Comparison of ENCODE assay signal across 11 mouse cellular contexts in the genomic region with DNA sequence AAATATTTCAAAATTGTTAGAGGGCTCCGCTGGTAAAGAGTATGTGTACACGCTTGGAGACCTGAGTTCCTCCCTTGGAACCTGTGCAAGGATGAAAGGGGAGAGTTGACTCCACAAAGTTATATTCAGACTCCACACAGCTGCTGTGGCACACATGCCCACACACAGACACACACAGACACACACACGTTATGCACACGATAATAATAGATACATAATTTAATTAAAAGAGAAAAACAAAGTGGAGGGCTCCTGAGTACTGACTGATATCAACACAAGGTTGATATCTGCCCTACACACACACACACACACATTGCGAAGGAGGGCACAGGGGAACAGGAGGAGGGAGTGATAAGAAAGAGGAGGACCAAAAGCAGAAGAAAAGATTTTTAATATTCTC. TPM values are rescaled to one million over a fixed set of nuclear protein-coding genes. Genes with fewer than 3 reads are reported as not detected.
DNase-seq lines count a peak whose midpoint lies in the region; ATAC-seq and TF ChIP-seq lines count a peak whose summit lies in the region.
"Had no signal": no experiment of that assay in that cellular context is flagged by ENCODE, and none has a peak within 500 bp of the region (broad histone marks: within the 10 kb centered on the region; RNA-seq: fewer than 3 reads in every experiment).

No protein-coding gene starts in this region.

- DNase-seq in heart, embryonic 10.5 days (ENCODE audit: low spot score), result no peak
- DNase-seq in heart, adult 8-10 months (ENCODE audit: low spot score), result no peak
- peak; percentile 36 for DNase-seq in 416B (ENCODE audit: low read depth)
- no peak for DNase-seq in liver, adult 2 months (ENCODE audit: extremely low read depth, low read depth, low spot score)
- no peak for DNase-seq in gastrocnemius, adult 18-20 months (ENCODE audit: low spot score)
- DNase-seq: right cerebral cortex, adult 18-20 months had no signal

- no peak overlapping the region for H3K4me2 ChIP-seq in embryonic facial prominence, embryonic 15.5 days (replicated peaks)
- no peak overlapping the region for H3K4me2 ChIP-seq in forebrain, embryonic 16.5 days (ENCODE audit: low read length)
- no peak overlapping the region for H3K4me2 ChIP-seq in kidney, embryonic 15.5 days
- H3K4me2 ChIP-seq: hindbrain, embryonic 14.5 days had no signal

- H3K79me2 ChIP-seq in liver, adult 2 months (ENCODE audit: control insufficient read depth, insufficient read depth, low read length), result no peaks in the 10 kb centered on the region

- H3K36me3 ChIP-seq in heart, embryonic 10.5 days, result no peaks in the 10 kb centered on the region
- H3K36me3 ChIP-seq in embryonic facial prominence, embryonic 15.5 days, result no peaks in the 10 kb centered on the region
- H3K36me3 ChIP-seq in liver, adult 2 months (ENCODE audit: control insufficient read depth, insufficient read depth, low read length), result no peaks in the 10 kb centered on the region
- H3K36me3 ChIP-seq in forebrain, embryonic 16.5 days (ENCODE audit: control insufficient read depth, insufficient read depth), result no peaks in the 10 kb centered on the region
- no peaks in the 10 kb centered on the region for H3K36me3 ChIP-seq in kidney, embryonic 15.5 days

- peak overlapping the region; percentile 29; the same call in 1 of the 2 replicates for H3K27ac ChIP-seq in heart, embryonic 10.5 days
- H3K27ac ChIP-seq in embryonic facial prominence, embryonic 15.5 days (replicated peaks), result peak overlapping the region; percentile 73; the same call in 1 of the 2 replicates
- no peak overlapping the region for H3K27ac ChIP-seq in liver, adult 2 months (replicated peaks; ENCODE audit: insufficient read depth, low read depth, low read length)
- H3K27ac ChIP-seq in forebrain, embryonic 16.5 days (ENCODE audit: low read length), result no peak overlapping the region; the same call in 1 of the 2 replicates
- H3K27ac ChIP-seq in kidney, embryonic 15.5 days, result no peak overlapping the region; the same call in 1 of the 2 replicates
- H3K27ac ChIP-seq: hindbrain, embryonic 14.5 days had no signal

- H3K4me1 ChIP-seq in heart, embryonic 10.5 days, result peaks cover 25% of the 10 kb centered on the region
- H3K4me1 ChIP-seq in embryonic facial prominence, embryonic 15.5 days, result peaks cover 43% of the 10 kb centered on the region
- H3K4me1 ChIP-seq in liver, adult 2 months (ENCODE audit: control insufficient read depth, insufficient read depth, low read length), result peaks cover 6% of the 10 kb centered on the region
- peaks cover 40% of the 10 kb centered on the region for H3K4me1 ChIP-seq in forebrain, embryonic 16.5 days (replicated peaks; ENCODE audit: control insufficient read depth, insufficient read depth, low read length)
- H3K4me1 ChIP-seq in kidney, embryonic 15.5 days, result peaks cover 25% of the 10 kb centered on the region

- H3K4me3 ChIP-seq in heart, embryonic 10.5 days, result no peak overlapping the region
- no peak overlapping the region for H3K4me3 ChIP-seq in embryonic facial prominence, embryonic 15.5 days (replicated peaks)
- H3K4me3 ChIP-seq in liver, adult 2 months (ENCODE audit: insufficient read depth, low read depth, low read length), result peak overlapping the region; percentile 36; the same call in 1 of the 2 replicates
- H3K4me3 ChIP-seq in forebrain, embryonic 16.5 days (replicated peaks; ENCODE audit: low read length), result no peak overlapping the region
- no peak overlapping the region for H3K4me3 ChIP-seq in kidney, embryonic 15.5 days (replicated peaks)
- H3K4me3 ChIP-seq: megakaryocyte, embryonic 14.5 days had no signal

- ATAC-seq in embryonic facial prominence, embryonic 15.5 days (ENCODE audit: insufficient number of reproducible peaks, low FRiP score, low TSS enrichment, low read depth), result no peak
- ATAC-seq in forebrain, embryonic 16.5 days, result no peak
- no peak; the same call in 1 of the 2 replicates for ATAC-seq in kidney, embryonic 15.5 days (replicated peaks; ENCODE audit: low FRiP score)

- TF ChIP-seq CTCF in liver, adult 2 months (IDR thresholded peaks at IDR 0.05; ENCODE audit: low read depth, low read length), result no peak

- H3K9me3 ChIP-seq in heart, embryonic 10.5 days, result no peaks in the 10 kb centered on the region
- no peaks in the 10 kb centered on the region for H3K9me3 ChIP-seq in embryonic facial prominence, embryonic 15.5 days (replicated peaks)
- H3K9me3 ChIP-seq in forebrain, embryonic 16.5 days (ENCODE audit: control insufficient read depth, low read length), result no peaks in the 10 kb centered on the region
- no peaks in the 10 kb centered on the region for H3K9me3 ChIP-seq in kidney, embryonic 15.5 days (replicated peaks)

- no peak for TF ChIP-seq POLR2A in liver, adult 2 months (IDR thresholded peaks at IDR 0.05; ENCODE audit: extremely low read depth, insufficient read depth, low read length)

- 75% methylated on average over 5 of the region's 5 CpGs for whole genome bisulfite sequencing in heart, embryonic 10.5 days
- WGBS in embryonic facial prominence, embryonic 15.5 days, result 72% methylated on average over 5 of the region's 5 CpGs
- 76% methylated on average over 5 of the region's 5 CpGs for WGBS in liver, adult 2 months
- 87% methylated on average over 5 of the region's 5 CpGs for whole genome bisulfite sequencing in forebrain, embryonic 16.5 days
- 78% methylated on average over 5 of the region's 5 CpGs for WGBS in kidney, embryonic 15.5 days

- no peak overlapping the region for H3K9ac ChIP-seq in embryonic facial prominence, embryonic 15.5 days
- no peak overlapping the region for H3K9ac ChIP-seq in liver, adult 2 months (ENCODE audit: low read depth, low read length)
- no peak overlapping the region for H3K9ac ChIP-seq in forebrain, embryonic 16.5 days (replicated peaks; ENCODE audit: low read depth, low read length)
- H3K9ac ChIP-seq in kidney, embryonic 15.5 days, result no peak overlapping the region
- H3K9ac ChIP-seq: hindbrain, embryonic 14.5 days had no signal

- H3K27me3 ChIP-seq in heart, embryonic 10.5 days (ENCODE audit: insufficient read depth, poor library complexity, severe bottlenecking), result no peaks in the 10 kb centered on the region
- H3K27me3 ChIP-seq in embryonic facial prominence, embryonic 15.5 days, result no peaks in the 10 kb centered on the region
- H3K27me3 ChIP-seq in liver, adult 2 months (ENCODE audit: control insufficient read depth, insufficient read depth, low read length), result no peaks in the 10 kb centered on the region
- no peaks in the 10 kb centered on the region for H3K27me3 ChIP-seq in forebrain, embryonic 16.5 days (replicated peaks; ENCODE audit: control insufficient read depth, insufficient read depth, low read length)
- H3K27me3 ChIP-seq in kidney, embryonic 15.5 days, result no peaks in the 10 kb centered on the region
- H3K27me3 ChIP-seq: megakaryocyte, embryonic 14.5 days had no signal

RNA-seq across cellular contexts. Expression of a gene that starts 26.4 kb away (rescaled TPM):
- 54.7 and 69.5 TPM in 2 replicates for polyA plus RNA-seq in heart, embryonic 10.5 days (2016; fragmentation: Nextera tagmentation; extraction: Ambion mirVana)
- total RNA-seq in heart, adult 8-10 months (2022), result 10 to 100 TPM; 39.8 to 46.9 (median 43.0) TPM
- 69.8 and 71.7 TPM in 2 replicates for polyA plus RNA-seq in embryonic facial prominence, embryonic 15.5 days (2015; fragmentation: Nextera tagmentation; extraction: Ambion mirVana)
- 20.1 and 26.1 TPM in 2 replicates for total RNA-seq in liver, adult 2 months (2014; rRNA removed)
- polyA plus RNA-seq in liver, adult 2 months (2012; rRNA removed), result 6.0 and 6.2 TPM in 2 replicates
- 96.9 and 101 TPM in 2 replicates for polyA plus RNA-seq in forebrain, embryonic 16.5 days (2015; fragmentation: Nextera tagmentation; extraction: Ambion mirVana)
- polyA plus RNA-seq in kidney, embryonic 15.5 days (2015; fragmentation: Nextera tagmentation; extraction: Ambion mirVana), result 92.2 and 95.1 TPM in 2 replicates
- 10 to 100 TPM; 29.1 to 36.7 TPM for total RNA-seq in gastrocnemius, adult 18-20 months (2021)

Comparison
In these comparisons a context has a peak if more than half of its experiments do, and no peak if none do; other contexts are left out.
1. H3K27ac ChIP-seq: peak in heart, embryonic 10.5 days (single experiment) and embryonic facial prominence, embryonic 15.5 days (single experiment); none in liver, adult 2 months (single experiment), forebrain, embryonic 16.5 days (single experiment) and kidney, embryonic 15.5 days (single experiment).